Mouse (Mus musculus) MEL (cell line): Measurements from ENCODE around the gene Men1. TPM values are rescaled to one million over a fixed set of nuclear protein-coding genes. Genes with fewer than 3 reads are reported as not detected.

Source experiments
- DNase-seq: peaks from one replicate; pipeline ENCODE4 v3.0.0; 2011; ENCODE audit warnings: low read depth, low spot score
- H3K27ac ChIP-seq: 2 replicates; pipeline ENCODE4 v1.5.1; 2012; ENCODE audit warnings: low read depth, mild to moderate bottlenecking, control low read depth, low read length, moderate library complexity; ENCODE audit not compliant: control insufficient read depth
- H3K27me3 ChIP-seq, 2 experiments: fragments of 150-350 bp in 1 of 2; sonication (generic) in 1 of 2; 2 replicates each; pipeline ENCODE4 v1.6.1; 2012; ENCODE audit warnings: low read length in 2 of 2, mild to moderate bottlenecking in 2 of 2, improper control_type of control experiment in 1 of 2, moderate library complexity in 1 of 2; ENCODE audit not compliant: insufficient read depth in 2 of 2, control insufficient read depth in 1 of 2
- H3K36me3 ChIP-seq, 2 experiments: 2 replicates each; pipeline ENCODE4 v1.6.1; 2012 to 2014; ENCODE audit warnings: low read length in 2 of 2, improper control_type of control experiment in 1 of 2, inconsistent platforms in 1 of 2, mild to moderate bottlenecking in 1 of 2; ENCODE audit not compliant: insufficient read depth in 2 of 2, control insufficient read depth in 1 of 2
- H3K4me1 ChIP-seq, 2 experiments: fragments of 150-350 bp in 1 of 2; sonication (generic) in 1 of 2; 2 replicates each; pipeline ENCODE4 v1.6.1; 2012; ENCODE audit warnings: low read length in 2 of 2, improper control_type of control experiment in 1 of 2, mild to moderate bottlenecking in 1 of 2; ENCODE audit not compliant: insufficient read depth in 2 of 2, control insufficient read depth in 1 of 2
- H3K4me3 ChIP-seq, 2 experiments: fragments of 150-350 bp in 1 of 2; sonication (generic) in 1 of 2; 2 replicates each; pipeline ENCODE4 v1.5.1; 2012; ENCODE audit warnings: low read depth in 2 of 2, low read length in 2 of 2, mild to moderate bottlenecking in 2 of 2, moderate library complexity in 2 of 2, control low read depth in 1 of 2, improper control_type of control experiment in 1 of 2; ENCODE audit not compliant: control insufficient read depth in 1 of 2, insufficient read depth in 1 of 2
- H3K79me2 ChIP-seq: 2 replicates; pipeline ENCODE4 v1.6.1; 2012; ENCODE audit warnings: mild to moderate bottlenecking, low read length, moderate library complexity; ENCODE audit not compliant: control insufficient read depth, poor library complexity, insufficient read depth
- H3K9ac ChIP-seq: 2 replicates; pipeline ENCODE4 v1.6.1; 2012; ENCODE audit warnings: low read depth, mild to moderate bottlenecking, control low read depth, low read length, moderate library complexity; ENCODE audit not compliant: control insufficient read depth, poor library complexity, severe bottlenecking
- H3K9me3 ChIP-seq: fragments of 150-350 bp; sonication (generic); replicated peaks from 2 replicates; pipeline ENCODE4 v1.6.1; 2012; ENCODE audit warnings: mild to moderate bottlenecking, low read length, improper control_type of control experiment, moderate library complexity; ENCODE audit not compliant: insufficient read depth
- CHD1 ChIP-seq: IDR thresholded peaks from 2 replicates; pipeline ENCODE4 v1.6.1; 2012; ENCODE audit warnings: low read depth, mild to moderate bottlenecking, inconsistent platforms, low read length, improper control_type of control experiment
- CHD2 ChIP-seq: IDR thresholded peaks from 2 replicates; pipeline ENCODE4 v1.6.1; 2011; ENCODE audit warnings: low read length, improper control_type of control experiment
- EP300 ChIP-seq, 2 experiments: IDR thresholded peaks; 2 replicates each; pipeline ENCODE4 v1.6.1; 2011; ENCODE audit warnings: improper control_type of control experiment in 2 of 2, low read length in 2 of 2, low read depth in 1 of 2, mild to moderate bottlenecking in 1 of 2
- ETS1 ChIP-seq: IDR thresholded peaks from 2 replicates; pipeline ENCODE4 v1.6.1; 2012; ENCODE audit warnings: low read depth, mild to moderate bottlenecking, inconsistent platforms, low read length, improper control_type of control experiment, moderate library complexity
- GATA1 ChIP-seq: IDR thresholded peaks from 2 replicates; pipeline ENCODE4 v1.6.1; 2011; ENCODE audit warnings: low read depth, low read length, improper control_type of control experiment
- MAX ChIP-seq: IDR thresholded peaks from 2 replicates; pipeline ENCODE4 v1.6.1; 2011; ENCODE audit warnings: low read length, improper control_type of control experiment
- MEF2A ChIP-seq: IDR thresholded peaks from 2 replicates; pipeline ENCODE4 v1.6.1; 2014; ENCODE audit warnings: low read depth, mild to moderate bottlenecking, inconsistent platforms, low read length, improper control_type of control experiment; ENCODE audit not compliant: poor library complexity, insufficient replicate concordance, severe bottlenecking; ENCODE audit errors: extremely low read depth
- MYB ChIP-seq: IDR thresholded peaks from 2 replicates; pipeline ENCODE4 v1.6.1; 2011; ENCODE audit warnings: mild to moderate bottlenecking, low read depth, low read length, improper control_type of control experiment
- NELFE ChIP-seq: IDR thresholded peaks from 2 replicates; pipeline ENCODE4 v1.6.1; 2011; ENCODE audit warnings: low read depth, low read length, improper control_type of control experiment
- NRF1 ChIP-seq: IDR thresholded peaks from 2 replicates; pipeline ENCODE4 v1.6.1; 2014; ENCODE audit warnings: low read depth, mild to moderate bottlenecking, inconsistent platforms, low read length, improper control_type of control experiment, moderate library complexity; ENCODE audit not compliant: poor library complexity, insufficient read depth, severe bottlenecking
- RCOR1 ChIP-seq: IDR thresholded peaks from 2 replicates; pipeline ENCODE4 v1.6.1; 2012; ENCODE audit warnings: low read depth, mild to moderate bottlenecking, inconsistent platforms, low read length, improper control_type of control experiment
- TBP ChIP-seq: IDR thresholded peaks from 2 replicates; pipeline ENCODE4 v1.8.0; 2011; ENCODE audit warnings: low read depth, low read length, improper control_type of control experiment
- TCF12 ChIP-seq: IDR thresholded peaks from 2 replicates; pipeline ENCODE4 v1.6.1; 2014; ENCODE audit warnings: low read depth, mild to moderate bottlenecking, inconsistent platforms, low read length, improper control_type of control experiment, moderate library complexity
- USF1 ChIP-seq: IDR thresholded peaks from 2 replicates; pipeline ENCODE4 v1.6.1; 2014; ENCODE audit warnings: low read depth, mild to moderate bottlenecking, inconsistent platforms, low read length, improper control_type of control experiment, moderate library complexity
- USF2 ChIP-seq, 2 experiments: IDR thresholded peaks; 2 replicates each; pipeline ENCODE4 v1.6.1; 2011 to 2012; ENCODE audit warnings: improper control_type of control experiment in 2 of 2, low read length in 2 of 2, borderline replicate concordance in 1 of 2, inconsistent platforms in 1 of 2, low read depth in 1 of 2, mild to moderate bottlenecking in 1 of 2; ENCODE audit not compliant: insufficient read depth in 1 of 2
- ZKSCAN1 ChIP-seq: IDR thresholded peaks from 2 replicates; pipeline ENCODE4 v1.6.1; 2012; ENCODE audit warnings: low read depth, mild to moderate bottlenecking, inconsistent platforms, low read length, improper control_type of control experiment, moderate library complexity
- ZMIZ1 ChIP-seq: IDR thresholded peaks from 2 replicates; pipeline ENCODE4 v1.6.1; 2012; ENCODE audit warnings: low read depth, mild to moderate bottlenecking, inconsistent platforms, low read length, improper control_type of control experiment, moderate library complexity
- polyA plus RNA-seq, 2 experiments: library from polyadenylated mRNA; stranded (reverse) in 1 of 2; unstranded in 1 of 2; fragments of >175 nt in 1 of 2; fragments of >200 nt in 1 of 2; gene quantifications; 2 replicates each; pipeline versions ENCODE4 v1.2.1 to v1.2.4; 2012; ENCODE audit warnings: low replicate concordance in 2 of 2, low read depth in 1 of 2; ENCODE audit not compliant: insufficient read length in 2 of 2, insufficient read depth in 1 of 2, missing spikeins in 1 of 2
- total RNA-seq: library from RNA; depleted of rRNA; stranded (reverse); fragments of 300-350 nt; gene quantifications from 2 replicates; pipeline ENCODE4 v1.2.3, GENCODE M21; 2012

Men1 gene
- total and polyA plus RNA-seq, 3 experiments, result 39.4 to 132 TPM; not detected in 1

DNA sequence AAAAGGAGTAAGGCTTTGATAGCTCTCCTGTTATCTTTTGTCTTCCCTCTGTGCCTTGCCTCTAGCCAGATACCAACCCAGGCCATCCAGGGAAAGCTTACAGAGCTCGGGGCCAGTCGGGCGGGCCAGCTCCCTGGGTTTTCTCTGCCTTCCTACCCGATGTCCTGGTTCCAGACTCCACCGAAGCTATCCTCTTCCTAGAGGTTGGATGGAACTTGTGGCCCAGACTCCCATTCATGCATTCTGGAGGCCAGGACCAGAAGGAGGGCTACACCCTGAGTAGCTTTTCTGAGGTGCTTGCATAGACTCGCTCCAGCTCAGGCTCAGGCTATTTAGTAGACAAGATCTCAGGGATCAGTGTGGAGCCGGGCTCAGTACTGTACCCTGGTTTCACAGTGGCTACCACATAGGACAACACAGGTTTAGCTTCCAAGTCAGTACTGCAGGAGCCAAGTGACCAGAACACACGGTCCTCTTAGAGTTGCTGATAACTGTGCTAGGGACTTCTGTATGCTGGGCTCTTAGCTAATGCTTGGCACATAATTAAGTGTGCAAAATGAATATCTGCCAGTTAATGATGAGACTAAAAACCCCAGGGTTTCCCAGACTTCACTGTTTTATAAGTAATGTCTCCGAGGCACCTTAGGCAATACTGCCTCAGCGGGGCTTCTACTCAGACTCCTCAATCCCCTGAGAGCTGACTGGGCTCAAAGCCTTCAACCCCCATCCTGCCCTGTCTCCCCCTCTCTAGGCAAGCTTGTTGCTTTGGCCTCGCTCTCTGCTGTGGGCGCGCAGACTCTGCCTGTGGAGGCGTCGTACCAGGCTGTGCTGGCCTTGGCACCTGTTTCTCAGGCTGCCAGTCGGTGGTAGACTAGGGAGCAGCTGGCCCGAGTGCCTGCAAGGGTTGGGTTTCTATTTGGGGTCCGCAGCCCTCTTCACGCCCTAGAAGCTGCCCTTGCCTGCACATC is 48.1 kb upstream of the Men1 start:
- Histone ChIP-seq H3K27me3 (no peaks in the 10 kb centered on the region), H3K36me3 (peaks cover 17 to 34% of the 10 kb centered on the region in 2 experiments), H3K4me1 (peaks cover 27 to 35% of the 10 kb centered on the region in 2 experiments), H3K27ac (peak overlapping the region; percentile 98; the same call in 1 of the 2 replicates), H3K79me2 (peaks cover 4% of the 10 kb centered on the region), H3K4me3 (no peak overlapping the region), H3K9me3 (no peaks in the 10 kb centered on the region), H3K9ac (no peak overlapping the region)
- DNase-seq, result no peak
- TF ChIP-seq USF1, result no peak
- no peak for TF ChIP-seq RCOR1
- TF ChIP-seq MAX, result no peak
- no peak for TF ChIP-seq USF2 (IDR thresholded peaks at IDR 0.05; ENCODE audit: borderline replicate concordance in 1 of 2, insufficient read depth in 1 of 2, low read depth in 1 of 2, low read length in 2 of 2)
- TF ChIP-seq EP300 (IDR thresholded peaks at IDR 0.05; ENCODE audit: low read depth in 1 of 2, low read length in 2 of 2), result no peak
- TF ChIP-seq NELFE, result no peak

GRCm38 (mm10) chr19:6288236-6288894 is 46.4 kb upstream of the Men1 start:
- no peak for TF ChIP-seq GATA1
- no peak for TF ChIP-seq MEF2A
- TF ChIP-seq EP300 (IDR thresholded peaks at IDR 0.05; ENCODE audit: low read depth in 1 of 2, low read length in 2 of 2), result no peak
- TF ChIP-seq ETS1, result no peak
- TF ChIP-seq MYB, result no peak
- no peak for TF ChIP-seq CHD2
- no peak for TF ChIP-seq CHD1
- no peak for TF ChIP-seq NRF1
- TF ChIP-seq TCF12, result no peak
- TF ChIP-seq ZKSCAN1, result no peak
- TF ChIP-seq ZMIZ1, result no peak
- TF ChIP-seq TBP, result no peak
- H3K79me2 ChIP-seq, result peaks cover 4% of the 10 kb centered on the region

More at GRCm38 (mm10) chr19:6288236-6288894, 46.4 kb upstream of the Men1 start:
- no peak for DNase-seq
- H3K4me3 ChIP-seq, result no peak overlapping the region
- no peak overlapping the region for H3K9ac ChIP-seq
- no peaks in the 10 kb centered on the region for H3K27me3 ChIP-seq
- H3K4me1 ChIP-seq, result peaks cover 23 to 30% of the 10 kb centered on the region in 2 experiments
- peaks cover 7 to 27% of the 10 kb centered on the region in 2 experiments for H3K36me3 ChIP-seq
- no peak overlapping the region for H3K27ac ChIP-seq
- H3K9me3 ChIP-seq, result no peaks in the 10 kb centered on the region
